Mouse (Mus musculus) ES-E14 (cell line): ENCODE measurements around the gene Tiam1. TPM values are rescaled to one million over a fixed set of nuclear protein-coding genes. Genes with fewer than 3 reads are reported as not detected.

Experiments used
- DNase-seq: peaks from one replicate; pipeline ENCODE4 v3.0.0-alpha.2; 2013; ENCODE audit warnings: low read depth, low spot score
- H3K27ac ChIP-seq: 2 replicates; pipeline ENCODE4 v1.5.1; 2012; ENCODE audit warnings: low read depth, mild to moderate bottlenecking, low read length, moderate library complexity, mixed read lengths; ENCODE audit not compliant: poor library complexity, insufficient read depth, severe bottlenecking
- H3K36me3 ChIP-seq: 2 replicates; pipeline ENCODE4 v1.6.1; 2012; ENCODE audit warnings: mild to moderate bottlenecking, low read length, moderate library complexity, mixed read lengths; ENCODE audit not compliant: control insufficient read depth, poor library complexity, insufficient read depth, severe bottlenecking
- H3K4me1 ChIP-seq, 2 experiments: fragments of 150-350 bp in 1 of 2; sonication (generic) in 1 of 2; 2 replicates each; pipeline ENCODE4 v1.6.1; 2012; ENCODE audit warnings: low read length in 2 of 2, mild to moderate bottlenecking in 1 of 2, mixed read lengths in 1 of 2; ENCODE audit not compliant: control insufficient read depth in 2 of 2, insufficient read depth in 2 of 2, poor library complexity in 1 of 2
- H3K4me3 ChIP-seq, 2 experiments: fragments of 150-350 bp in 1 of 2; sonication (generic) in 1 of 2; 2 replicates each; pipeline ENCODE4 v1.5.1; 2012; ENCODE audit warnings: low read length in 2 of 2, low read depth in 1 of 2, mild to moderate bottlenecking in 1 of 2, mixed read lengths in 1 of 2; ENCODE audit not compliant: insufficient read depth in 1 of 2, poor library complexity in 1 of 2, severe bottlenecking in 1 of 2
- H3K9ac ChIP-seq: 2 replicates; pipeline ENCODE4 v1.6.1; 2012; ENCODE audit warnings: low read depth, mild to moderate bottlenecking, low read length, mixed read lengths; ENCODE audit not compliant: poor library complexity, insufficient read depth, severe bottlenecking
- H3K9me3 ChIP-seq: fragments of 150-350 bp; sonication (generic); 2 replicates; pipeline ENCODE4 v1.6.1; 2012; ENCODE audit warnings: low read depth, mild to moderate bottlenecking, low read length; ENCODE audit not compliant: control insufficient read depth, insufficient read depth
- CHD2 ChIP-seq: IDR thresholded peaks from 2 replicates; pipeline ENCODE4 v1.6.1; 2014; ENCODE audit warnings: mild to moderate bottlenecking, low read depth, low read length, inconsistent platforms
- HCFC1 ChIP-seq: IDR thresholded peaks from 2 replicates; pipeline ENCODE4 v1.6.1; 2012; ENCODE audit warnings: low read length, inconsistent platforms, borderline replicate concordance; ENCODE audit not compliant: insufficient read depth
- MAFK ChIP-seq: IDR thresholded peaks from 2 replicates; pipeline ENCODE4 v1.6.1; 2014; ENCODE audit warnings: mild to moderate bottlenecking, low read depth, low read length, inconsistent platforms; ENCODE audit not compliant: insufficient read depth
- ZC3H11A ChIP-seq: IDR thresholded peaks from 2 replicates; pipeline ENCODE4 v1.6.1; 2012; ENCODE audit warnings: low read depth, mild to moderate bottlenecking, inconsistent platforms, low read length, borderline replicate concordance
- ZNF384 ChIP-seq: IDR thresholded peaks from 2 replicates; pipeline ENCODE4 v1.6.1; 2012; ENCODE audit warnings: low read depth, low read length, inconsistent platforms
- in situ Hi-C, 2 experiments: fragments of 600-800 bp; cut with MboI; formaldehyde crosslinking; loops; one replicate each; pipeline ENCODE4 v1.15.1; 2025; ENCODE audit warnings: low sequenced_read_pairs in 2 of 2, inconsistent platforms in 1 of 2; ENCODE audit not compliant: unreplicated experiment in 2 of 2
- total RNA-seq: library from RNA; depleted of rRNA; stranded (reverse); fragments of 300-350 nt; gene quantifications from 2 replicates; pipeline ENCODE4 v1.2.3, GENCODE M21; 2012

Tiam1 gene
- total RNA-seq, 1 experiment = 15.7 TPM

GRCm38 (mm10) chr16:89972018-89972417 lies 171.6 kb downstream of the Tiam1 start:
- Histone ChIP-seq H3K27ac (no peak overlapping the region), H3K4me3 (no peak overlapping the region), H3K9ac (no peak overlapping the region), H3K9me3 (no peaks in the 10 kb centered on the region), H3K4me1 (peaks cover 0 to 3% of the 10 kb centered on the region in 2 experiments; a peak in 1 of 4 replicates), H3K36me3 (no peaks in the 10 kb centered on the region)
- in situ Hi-C loops = no loop called here
- no peak for DNase-seq
- no peak for TF ChIP-seq HCFC1

GRCm38 (mm10) chr16:89968058-89968457 lies 175.5 kb downstream of the Tiam1 start:
- Histone ChIP-seq H3K9me3 (no peaks in the 10 kb centered on the region), H3K4me3 (no peak overlapping the region), H3K27ac (no peak overlapping the region), H3K9ac (no peak overlapping the region), H3K36me3 (no peaks in the 10 kb centered on the region), H3K4me1 (no peaks in the 10 kb centered on the region)
- TF ChIP-seq ZC3H11A (no peak), ZNF384 (no peak), HCFC1 (no peak), MAFK (no peak), CHD2 (no peak)
- in situ Hi-C loops = no loop called here
- DNase-seq = no peak

GRCm38 (mm10) chr16:89962876-89963275 lies 180.7 kb downstream of the Tiam1 start:
- no peak overlapping the region for H3K9ac ChIP-seq
- H3K4me1 ChIP-seq = peaks cover 2 to 12% of the 10 kb centered on the region in 2 experiments; a peak in 3 of 4 replicates
- in situ Hi-C loops = no loop called here
- no peaks in the 10 kb centered on the region for H3K36me3 ChIP-seq
- DNase-seq = no peak
- no peak overlapping the region for H3K27ac ChIP-seq
- H3K4me3 ChIP-seq = no peak overlapping the region
- no peaks in the 10 kb centered on the region for H3K9me3 ChIP-seq
- TF ChIP-seq ZC3H11A (no peak), HCFC1 (no peak), CHD2 (no peak), ZNF384 (no peak), MAFK (no peak)

GRCm38 (mm10) chr16:89960904-89961303 lies 182.7 kb downstream of the Tiam1 start:
- no peaks in the 10 kb centered on the region for H3K9me3 ChIP-seq
- no peak overlapping the region for H3K27ac ChIP-seq

GRCm38 (mm10) chr16:89960186-89960878 lies 183.2 kb downstream of the Tiam1 start:
- TF ChIP-seq ZNF384 (no peak), MAFK (no peak), CHD2 (no peak), ZC3H11A (no peak), HCFC1 (no peak)
- Histone ChIP-seq H3K9me3 (no peaks in the 10 kb centered on the region), H3K4me1 (peaks cover 6 to 12% of the 10 kb centered on the region in 2 experiments), H3K36me3 (no peaks in the 10 kb centered on the region), H3K9ac (peak overlapping the region; percentile 64), H3K4me3 (peak overlapping the region; percentile 56 to 57), H3K27ac (0 out of 2 replicates have a peak overlapping the region, but pooled peaks have one; percentile 38)
- in situ Hi-C loops = no loop called here
- no peak for DNase-seq

More at GRCm38 (mm10) chr16:89960904-89961303, 182.7 kb downstream of the Tiam1 start:
- no peak for TF ChIP-seq ZNF384
- TF ChIP-seq ZC3H11A = no peak
- no peak for TF ChIP-seq HCFC1
- TF ChIP-seq CHD2 = no peak
- TF ChIP-seq MAFK = no peak
- Histone ChIP-seq H3K4me1 (peaks cover 4 to 12% of the 10 kb centered on the region in 2 experiments), H3K9ac (peak overlapping the region; percentile 64; the same call in 1 of the 2 replicates), H3K4me3 (peak overlapping the region in 1 of 2 experiments; percentile 56; a peak in 1 of 4 replicates), H3K36me3 (no peaks in the 10 kb centered on the region)
- in situ Hi-C loops = no loop called here
- DNase-seq = no peak
